Mouse (Mus musculus) bone marrow, adult 2 months (tissue): ENCODE measurements around the gene Tmprss11c. TPM values are rescaled to one million over a fixed set of nuclear protein-coding genes. Genes with fewer than 3 reads are reported as not detected.

Experiments used
- H3K27ac ChIP-seq: fragments of 200-500 bp; 2 replicates; pipeline ENCODE4 v1.5.1; 2012; ENCODE audit warnings: low read depth, mild to moderate bottlenecking, control low read depth, inconsistent platforms, low read length; ENCODE audit not compliant: control insufficient read depth, poor library complexity, insufficient read depth
- H3K4me1 ChIP-seq: fragments of 200-500 bp; 2 replicates; pipeline ENCODE4 v1.6.1; 2011; ENCODE audit warnings: low read length; ENCODE audit not compliant: control insufficient read depth, insufficient read depth
- H3K4me3 ChIP-seq: fragments of 200-500 bp; replicated peaks from 2 replicates; pipeline ENCODE3; 2011; ENCODE audit warnings: mild to moderate bottlenecking, low read depth, low read length, control low read depth; ENCODE audit not compliant: control insufficient read depth
- CTCF ChIP-seq: fragments of 200-500 bp; IDR thresholded peaks from 2 replicates; pipeline ENCODE4 v1.5.1; 2011; ENCODE audit warnings: low read length, control low read depth; ENCODE audit not compliant: control insufficient read depth, insufficient read depth
- POLR2A ChIP-seq: fragments of 200-500 bp; IDR thresholded peaks from 2 replicates; pipeline ENCODE4 v1.6.1; 2011; ENCODE audit warnings: low read depth, mild to moderate bottlenecking, control low read depth, low read length, borderline replicate concordance; ENCODE audit not compliant: control insufficient read depth
- WGBS: fragments of 180-500 bp; shearing (Covaris S2); methylation state at CpG from one replicate; pipeline ENCODE4 v1.1.7; 2018; 5-methylcytosine and 5-hydroxymethylcytosine counted together
- polyA plus RNA-seq: library from polyadenylated mRNA; stranded (reverse); fragments of >200 nt; gene quantifications from 2 replicates; pipeline ENCODE4 v1.2.4, GENCODE M21; 2011; ENCODE audit warnings: low replicate concordance; ENCODE audit not compliant: missing spikeins, insufficient read depth, insufficient read length

Gene Tmprss11c
- polyA plus RNA-seq, 1 experiment: not detected

DNA sequence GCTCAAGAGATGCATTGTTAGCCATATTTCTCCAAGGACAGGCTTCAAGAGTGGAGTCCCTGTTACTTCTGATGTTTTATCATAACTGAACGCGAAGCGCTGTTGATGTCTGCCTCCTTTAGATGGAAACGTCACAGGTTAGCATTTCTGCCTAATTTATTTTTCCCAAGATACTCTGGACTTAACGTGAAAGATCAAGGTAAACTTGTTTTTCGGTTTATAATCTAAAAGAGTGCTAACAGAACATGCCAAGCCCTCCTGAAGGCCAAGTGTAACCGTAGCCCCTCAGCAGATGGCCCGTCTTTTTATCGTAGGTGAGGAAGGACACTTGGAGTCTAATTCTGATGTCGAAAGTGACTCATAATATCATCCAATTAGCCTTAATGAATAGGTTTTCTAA lies 91.3 kb downstream of the Tmprss11c start, which contains the start of gene Gnrhr:
Gene Gnrhr, minus strand, starts transcription at position 101 of the 400 bp plus-strand sequence.
- Histone ChIP-seq H3K4me1 (no peaks in the 10 kb centered on the region), H3K4me3 (no peak within 1 kb of the TSS), H3K27ac (no peak within 1 kb of the TSS)
- no peak for TF ChIP-seq POLR2A
- no peak for TF ChIP-seq CTCF
- 84% methylated on average over 10 of the region's 10 CpGs for WGBS

- no peak overlapping the region for H3K4me3 ChIP-seq
- no peak for TF ChIP-seq CTCF
- TF ChIP-seq POLR2A: no peak
- 12% methylated on average over 4 of the region's 4 CpGs for WGBS
- no peaks in the 10 kb centered on the region for H3K4me1 ChIP-seq
- H3K27ac ChIP-seq: no peak overlapping the region
Measured at GRCm38 (mm10) chr5:86191356-86191755, 97.8 kb downstream of the Tmprss11c start.

- no peak overlapping the region for H3K4me3 ChIP-seq
- H3K27ac ChIP-seq: no peak overlapping the region
- TF ChIP-seq CTCF (peak; percentile 69), POLR2A (no peak)
- 25% methylated on average over 5 of the region's 5 CpGs for WGBS
- H3K4me1 ChIP-seq: no peaks in the 10 kb centered on the region
Measured at GRCm38 (mm10) chr5:86190770-86191169, 98.3 kb downstream of the Tmprss11c start.

GRCm38 (mm10) chr5:86190290-86190689 lies 98.8 kb downstream of the Tmprss11c start:
- H3K4me3 ChIP-seq: no peak overlapping the region
- WGBS: 34% methylated on average over 15 of the region's 15 CpGs
- no peak overlapping the region for H3K27ac ChIP-seq
- no peaks in the 10 kb centered on the region for H3K4me1 ChIP-seq
- TF ChIP-seq POLR2A: no peak
- TF ChIP-seq CTCF: no peak

DNA sequence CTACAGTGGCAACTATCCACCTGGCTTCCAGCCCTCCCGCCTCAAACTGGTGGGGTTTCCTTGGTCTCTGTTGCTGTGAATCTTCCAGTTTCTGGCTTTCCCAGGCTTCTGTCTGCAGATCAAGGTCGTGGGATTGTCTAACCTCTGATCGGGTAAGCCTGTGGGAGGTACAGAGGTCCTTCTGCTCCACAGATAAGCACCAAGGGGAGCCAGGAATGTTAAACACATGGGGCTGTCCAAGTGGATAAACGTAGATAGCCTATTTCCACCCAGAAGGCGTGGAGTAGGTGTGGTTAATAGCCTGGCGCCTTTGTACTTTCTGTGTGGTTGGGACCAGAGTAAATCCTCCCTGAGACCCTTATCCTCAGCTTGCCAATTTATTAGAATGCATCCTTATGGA lies 101.7 kb downstream of the Tmprss11c start:
- TF ChIP-seq POLR2A (no peak), CTCF (no peak)
- H3K4me3 ChIP-seq: no peak overlapping the region
- no peaks in the 10 kb centered on the region for H3K4me1 ChIP-seq
- no peak overlapping the region for H3K27ac ChIP-seq
- WGBS: 74% methylated on average over 6 of the region's 6 CpGs

Other genes starting within 250 kb of the Tmprss11c start
- 14.6 and 16.1 TPM in 2 replicates for gene Cenpc1, start 223.7 kb downstream of the Tmprss11c start, polyA plus RNA-seq
- 6.9 and 30.1 TPM in 2 replicates for gene Stap1, start 217.6 kb downstream of the Tmprss11c start, polyA plus RNA-seq
- gene Uba6, start 116.5 kb downstream of the Tmprss11c start, polyA plus RNA-seq: 2.0 and 5.1 TPM in 2 replicates
- not detected in 2 replicates for gene Gnrhr, start 91.4 kb downstream of the Tmprss11c start, polyA plus RNA-seq
- not detected in 2 replicates for gene Tmprss11d, start 84.1 kb upstream of the Tmprss11c start, polyA plus RNA-seq
- 0.70 and 1.2 TPM in 2 replicates for gene Tmprss11a, start 179.7 kb upstream of the Tmprss11c start, polyA plus RNA-seq
- not detected in 2 replicates for gene Tmprss11g, start 229.3 kb upstream of the Tmprss11c start, polyA plus RNA-seq